Mouse (Mus musculus): ENCODE results near the gene Mrnip.

Gene Mrnip

DNA sequence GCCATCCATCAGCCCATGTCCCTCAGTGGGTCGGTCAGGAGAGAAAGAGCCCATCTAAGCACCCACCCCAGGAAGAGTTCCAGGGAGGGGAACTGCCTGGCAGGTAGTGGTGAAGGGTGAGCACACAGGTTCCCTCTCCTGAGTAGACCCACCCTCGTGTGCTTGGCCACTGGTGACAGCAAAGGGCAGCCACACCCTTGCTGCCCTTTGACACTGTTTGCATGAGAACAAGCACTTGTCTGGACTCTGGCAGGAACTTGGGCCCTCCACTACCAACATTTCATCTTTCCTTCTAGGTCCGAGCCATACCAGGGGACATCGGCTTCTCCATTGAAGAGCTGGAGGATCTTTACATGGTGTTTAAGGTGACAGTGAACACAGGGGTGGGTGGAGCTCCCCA is 14.9 kb upstream of the Mrnip start:
- DNase-seq (ENCODE audit: low spot score in 2 of 2): no peak

DNA sequence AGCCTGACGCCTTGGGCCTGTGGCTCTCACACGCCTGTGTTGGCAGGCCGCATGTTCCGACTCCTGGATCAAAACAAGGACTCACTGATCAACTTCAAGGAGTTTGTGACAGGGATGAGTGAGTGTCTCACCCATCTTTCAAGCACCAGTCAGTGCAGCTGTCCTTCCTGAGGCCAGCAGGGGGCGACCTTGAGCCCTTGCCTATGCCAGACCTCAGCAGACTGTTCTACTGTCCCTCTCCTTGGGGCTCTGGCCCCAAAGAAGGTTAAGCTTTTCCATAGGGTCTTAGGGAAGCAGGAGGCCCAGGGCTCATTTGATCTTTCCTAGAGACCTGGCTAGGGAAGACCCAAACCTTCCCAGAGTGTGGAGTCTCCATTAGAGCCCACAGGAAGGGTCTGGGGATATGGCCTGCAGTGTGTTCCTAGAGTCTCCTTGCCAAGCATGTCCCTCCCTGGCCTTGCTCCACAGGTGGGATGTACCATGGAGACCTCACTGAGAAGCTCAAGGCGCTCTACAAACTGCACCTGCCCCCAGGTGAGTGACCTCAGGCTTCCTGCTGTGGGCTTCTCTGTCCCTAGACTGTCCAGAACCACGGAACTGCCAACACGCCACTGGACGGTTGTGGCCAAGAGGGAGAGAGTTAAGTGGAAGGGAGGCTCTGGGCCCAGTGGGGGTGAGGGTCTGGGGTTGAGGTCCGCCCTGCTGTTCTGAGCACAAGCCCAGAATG is 12.5 kb upstream of the Mrnip start:
- DNase-seq (ENCODE audit: low spot score in 2 of 2): peak in 1 of 2 experiments; percentile 36

DNA sequence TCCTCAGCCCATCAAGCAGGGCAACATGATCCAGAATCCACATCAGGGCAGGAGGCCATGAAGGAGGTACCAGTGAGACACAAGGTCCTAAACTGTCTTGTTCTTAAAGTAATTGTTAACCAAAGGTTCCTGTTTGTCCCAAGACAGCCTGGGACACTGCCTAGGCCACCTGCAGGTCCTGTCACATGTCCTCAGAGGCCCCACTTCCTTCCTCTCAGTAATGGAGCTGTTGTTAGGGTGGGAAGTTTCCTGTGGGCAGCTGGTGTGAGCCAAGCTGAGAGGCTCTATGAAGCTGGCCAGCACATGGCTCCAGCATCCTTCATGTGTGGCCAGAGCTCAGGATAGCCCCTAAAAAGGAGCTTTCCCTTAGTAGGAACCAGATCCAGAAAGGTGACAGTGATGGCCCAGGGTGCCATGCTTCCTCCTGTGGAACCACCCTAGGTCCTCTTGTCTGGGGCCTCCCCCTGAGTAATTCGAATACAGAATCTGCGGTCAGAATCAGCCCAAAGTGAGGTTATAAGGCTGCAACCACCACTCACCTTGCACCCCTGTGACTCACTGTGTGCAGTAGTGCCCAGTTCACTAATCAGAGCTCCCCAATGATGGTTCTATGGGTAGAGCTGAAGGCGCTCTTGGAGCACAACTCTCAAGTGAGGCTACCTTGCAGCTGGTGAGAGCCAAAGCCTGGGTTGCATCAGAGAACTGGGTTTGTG is 11.8 kb upstream of the Mrnip start:
- DNase-seq (ENCODE audit: low spot score in 2 of 2): no peak

DNA sequence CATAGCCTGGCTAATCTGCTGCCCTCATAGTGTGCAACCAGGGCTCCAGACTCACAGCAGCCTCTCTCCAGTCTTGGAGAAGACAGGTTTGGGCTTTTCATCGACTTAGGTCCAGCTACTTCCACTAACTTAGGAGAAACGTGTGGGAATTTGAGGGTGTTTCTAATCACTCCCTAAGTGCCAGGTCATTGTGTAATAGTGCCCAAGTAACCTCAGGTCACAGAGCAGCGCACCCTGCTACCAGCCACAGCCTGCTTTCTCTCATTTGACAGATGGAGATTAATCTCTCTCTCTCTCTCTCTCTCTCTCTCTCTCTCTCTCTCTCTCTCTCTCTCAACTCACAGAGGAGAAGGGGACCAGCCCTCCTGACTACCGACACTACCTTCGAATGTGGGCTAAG is 5.9 kb upstream of the Mrnip start:
- DNase-seq (ENCODE audit: low spot score in 2 of 2): no peak

DNA sequence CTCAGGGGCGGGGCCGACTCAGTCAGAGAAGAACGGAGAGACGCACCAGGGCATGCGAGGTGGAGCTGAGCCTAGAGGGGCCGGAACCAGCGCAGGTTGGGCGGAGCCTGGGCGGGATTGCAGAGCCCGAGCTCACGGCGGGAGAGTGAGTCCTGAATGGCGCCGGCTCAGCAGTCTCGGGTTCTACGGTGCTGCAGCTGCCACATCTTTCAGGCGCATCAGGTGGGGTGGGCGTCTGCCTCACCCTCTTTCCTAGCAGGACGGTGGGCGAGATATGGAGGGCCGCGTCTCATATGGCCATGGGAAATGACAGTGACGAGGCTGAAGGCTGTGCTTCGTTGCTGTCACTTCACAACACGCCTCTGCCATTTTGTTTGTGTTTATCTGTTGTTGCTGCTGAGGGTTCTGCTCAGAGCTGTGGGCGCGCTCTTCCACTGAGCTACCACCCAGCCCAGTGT is 515 bp downstream of the Mrnip start:
- peak; percentile 95 to 96 for DNase-seq (ENCODE audit: low spot score in 2 of 2)

DNA sequence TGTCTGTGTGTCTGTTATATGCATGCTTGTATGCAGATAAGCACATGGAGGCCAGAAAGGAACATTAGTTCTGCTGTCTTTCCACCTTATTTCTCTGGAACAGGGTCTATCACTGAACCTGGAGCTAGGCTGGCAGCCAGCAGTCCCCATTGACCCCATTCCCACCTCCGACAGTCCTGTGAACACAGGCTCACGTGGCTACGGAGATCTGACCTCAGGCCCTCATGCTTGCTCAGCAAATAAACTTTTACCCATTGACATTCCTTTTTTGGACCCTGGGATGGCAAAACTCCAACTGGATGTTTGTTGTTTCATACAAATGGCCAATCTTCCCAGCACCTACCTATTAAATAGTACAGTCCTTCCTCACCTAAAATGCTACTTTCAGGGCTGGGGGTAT is 2.1 kb downstream of the Mrnip start:
- no peak for DNase-seq (ENCODE audit: low spot score in 2 of 2)

DNA sequence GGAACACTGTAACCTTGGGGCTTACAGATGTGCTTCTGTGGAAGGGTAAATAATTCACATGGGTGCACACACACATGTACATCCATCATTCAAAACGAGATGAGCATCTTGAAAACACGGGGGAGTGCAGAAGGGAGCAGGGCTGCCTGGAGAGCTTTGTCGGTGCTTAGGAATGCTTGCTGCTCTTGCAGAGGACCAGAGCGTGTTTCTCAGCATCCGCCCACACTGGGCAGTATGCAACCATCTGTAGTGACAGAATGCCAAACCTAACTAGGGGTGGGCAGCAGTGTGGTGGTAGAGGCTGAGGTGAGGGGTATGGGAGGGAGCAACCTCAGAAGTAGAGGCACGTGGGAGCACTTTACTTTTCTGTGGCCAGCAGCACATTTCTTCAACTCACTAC is 2.9 kb downstream of the Mrnip start:
- DNase-seq (ENCODE audit: low spot score in 2 of 2): no peak

DNA sequence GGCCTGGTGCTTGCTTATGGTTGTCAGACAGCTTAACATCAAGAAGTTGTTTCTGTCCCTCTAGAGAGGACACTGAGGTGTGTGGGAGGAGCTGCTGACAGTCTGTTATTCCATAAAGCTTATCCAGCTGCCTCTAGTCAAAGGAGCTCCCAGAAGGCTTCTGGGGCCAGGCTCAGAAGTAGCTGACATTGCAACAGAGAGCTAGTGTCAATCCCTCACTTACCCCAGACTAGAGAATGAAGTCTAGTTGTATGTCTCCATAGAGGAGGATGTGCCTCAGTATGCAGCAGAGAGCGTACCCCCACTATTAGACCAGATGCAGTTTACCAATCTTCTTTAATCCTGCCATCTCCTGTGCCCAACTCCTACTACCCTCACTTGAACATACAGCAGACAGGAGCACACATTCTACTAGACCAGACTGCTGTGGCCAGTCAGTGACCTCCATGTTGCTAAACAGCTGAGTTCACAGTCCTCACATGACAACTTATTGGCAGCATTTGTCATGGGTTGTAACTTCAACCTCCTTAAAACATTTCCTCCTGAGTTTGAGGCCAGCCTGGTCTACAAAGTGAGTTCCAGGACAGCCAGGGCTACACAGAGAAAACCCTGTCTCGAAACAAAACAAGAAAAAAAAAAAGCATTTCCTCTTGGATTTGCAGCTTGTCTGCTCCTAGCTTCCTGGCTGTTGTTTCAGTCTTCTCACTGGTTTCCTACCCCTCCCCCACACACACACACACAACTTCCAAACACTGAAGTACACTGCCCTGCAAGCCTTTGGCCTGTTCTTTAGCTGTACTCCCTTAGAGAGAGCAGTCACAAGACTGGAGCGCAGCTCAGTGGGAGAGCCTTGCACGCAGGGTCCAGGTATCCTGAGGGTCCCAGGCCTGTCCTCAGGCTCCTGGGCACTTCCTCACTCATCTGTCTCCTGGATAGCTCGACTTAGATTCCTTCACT is 4.6 kb downstream of the Mrnip start:
- DNase-seq (ENCODE audit: low spot score in 2 of 2): no peak

DNA sequence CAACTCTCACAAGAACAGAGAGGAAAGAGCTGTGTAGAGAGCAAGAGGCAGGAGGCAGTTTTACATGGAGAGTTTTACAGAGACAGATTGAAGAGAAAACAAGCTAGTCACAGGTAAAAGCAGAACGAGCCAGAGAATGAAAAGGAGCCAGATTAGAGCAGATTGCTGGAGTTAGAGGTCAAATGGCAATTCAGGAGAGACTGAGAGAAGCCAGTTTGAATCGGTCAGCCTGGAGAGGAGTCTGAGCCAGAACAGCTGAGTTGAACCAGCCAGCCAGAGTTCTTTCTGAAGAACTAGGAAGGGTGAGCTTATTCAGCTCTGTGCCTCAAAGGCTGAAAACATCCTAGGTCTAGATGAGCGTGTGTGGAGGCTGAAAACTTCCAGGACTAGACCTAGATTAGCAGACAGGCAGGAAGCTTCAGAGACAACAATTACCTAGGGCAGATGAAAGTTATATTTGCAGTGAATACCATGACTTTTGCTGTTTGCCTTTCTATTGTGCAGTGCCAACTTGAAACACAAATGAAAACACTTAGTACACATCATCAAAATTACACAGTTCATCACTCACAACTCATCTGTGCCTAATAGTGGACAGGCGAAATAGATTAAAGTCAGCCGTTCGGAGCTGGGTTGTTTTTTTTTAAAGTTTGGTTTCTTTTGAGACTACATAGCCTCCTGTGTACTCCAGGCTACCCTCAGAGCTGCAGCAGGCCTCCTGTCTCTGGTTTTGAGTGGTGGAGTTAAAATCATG is 6.4 kb downstream of the Mrnip start:
- DNase-seq (ENCODE audit: low spot score in 2 of 2): no peak

DNA sequence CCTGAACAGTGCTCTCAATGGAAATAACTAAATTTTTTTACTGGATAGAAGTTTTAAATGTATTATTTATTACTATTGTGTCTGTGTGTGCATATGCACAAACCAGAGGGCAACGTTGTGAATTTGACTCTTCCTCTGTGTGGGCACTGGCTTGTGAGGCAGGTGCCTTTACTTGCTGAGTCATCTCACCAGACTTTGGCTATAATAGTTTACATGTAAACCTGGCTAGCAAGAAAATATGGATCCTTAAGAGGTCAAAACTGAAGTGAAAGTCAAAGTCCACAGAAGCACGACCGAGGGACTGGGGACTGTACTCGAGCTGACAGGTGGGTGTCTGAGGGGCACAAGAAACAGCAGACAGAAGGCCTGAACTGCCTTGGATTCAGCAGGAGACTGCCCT is 8.5 kb downstream of the Mrnip start:
- no peak for DNase-seq (ENCODE audit: low spot score in 2 of 2)

DNA sequence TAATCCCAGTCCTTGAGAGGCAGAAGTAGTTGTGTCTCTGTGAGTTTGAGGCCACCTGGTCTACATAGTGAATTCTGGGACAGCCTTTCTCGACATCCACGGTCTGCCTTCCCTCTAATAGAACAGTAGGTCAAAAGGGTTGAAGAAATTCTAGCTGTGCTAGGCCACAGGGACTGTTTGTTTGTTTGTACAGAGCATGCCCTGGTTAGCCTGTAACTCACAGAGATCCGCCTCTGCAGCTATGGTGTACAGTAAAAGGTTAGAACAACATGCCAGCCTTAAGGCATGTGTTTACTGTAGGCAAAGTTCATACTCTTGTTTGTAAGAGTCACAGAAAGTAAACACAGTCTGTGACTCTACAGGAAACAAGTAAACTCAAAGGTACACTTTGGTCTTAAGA is 10.5 kb downstream of the Mrnip start:
- no peak for DNase-seq (ENCODE audit: low spot score in 2 of 2)

DNA sequence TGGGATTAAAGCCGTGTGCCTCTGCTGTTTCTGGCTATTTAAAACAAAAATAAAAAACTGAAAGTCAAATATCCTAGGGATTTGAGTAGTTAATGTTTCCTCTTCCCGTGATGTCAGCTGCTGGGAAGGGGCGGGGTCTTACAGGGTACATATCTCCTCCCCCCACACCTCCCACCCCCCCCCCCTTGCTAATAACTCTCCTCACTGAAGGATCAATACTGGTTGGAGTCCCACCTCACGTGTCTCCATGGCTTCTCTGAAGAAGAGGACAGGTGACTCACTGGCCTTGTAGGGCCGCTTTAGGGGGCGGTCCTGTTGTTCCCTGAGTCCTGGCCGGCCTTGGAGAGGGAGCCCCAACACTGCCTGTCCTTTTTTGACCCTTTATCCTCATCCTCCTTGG is 14.4 kb downstream of the Mrnip start:
- DNase-seq (ENCODE audit: low spot score in 2 of 2): no peak

DNA sequence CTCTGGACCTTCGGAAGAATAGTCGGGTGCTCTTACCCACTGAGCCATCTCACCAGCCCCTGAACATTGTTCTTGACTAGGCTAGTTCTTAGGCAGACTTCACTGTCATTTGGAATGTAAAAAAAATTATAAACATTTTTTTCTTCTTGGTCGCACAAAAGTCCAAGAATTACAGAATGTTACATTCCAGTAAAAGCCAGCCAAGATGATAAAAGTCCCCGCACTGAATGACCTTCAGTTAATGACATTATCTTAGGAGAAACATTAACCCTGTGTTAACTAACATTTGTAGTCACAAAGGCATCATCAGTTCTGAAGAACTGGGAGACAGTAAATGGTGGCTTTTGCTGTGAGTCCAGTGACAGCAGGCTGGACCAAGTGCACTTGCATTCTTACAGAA is 16.1 kb downstream of the Mrnip start:
- no peak for DNase-seq (ENCODE audit: low spot score in 2 of 2)

DNA sequence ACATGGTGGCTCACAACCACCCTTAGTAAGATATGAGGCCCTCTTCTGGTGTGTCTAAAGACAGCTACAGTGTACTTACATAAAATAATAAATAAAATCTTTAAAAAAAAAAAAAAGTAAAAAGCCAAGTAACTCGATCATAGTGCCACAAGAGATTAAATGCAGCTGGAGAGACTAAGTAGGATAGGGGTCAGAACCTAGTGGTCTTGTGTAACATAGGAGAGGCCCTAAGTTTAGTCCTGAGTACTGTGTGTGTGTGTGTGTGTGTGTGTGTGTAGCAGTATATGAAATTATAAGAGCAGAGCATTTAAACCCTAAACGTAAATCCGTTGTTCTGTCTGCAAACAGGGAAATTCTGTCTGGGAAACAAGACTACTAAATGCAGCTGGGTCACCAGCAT is 18.0 kb downstream of the Mrnip start:
- no peak for DNase-seq (ENCODE audit: low spot score in 2 of 2)

DNA sequence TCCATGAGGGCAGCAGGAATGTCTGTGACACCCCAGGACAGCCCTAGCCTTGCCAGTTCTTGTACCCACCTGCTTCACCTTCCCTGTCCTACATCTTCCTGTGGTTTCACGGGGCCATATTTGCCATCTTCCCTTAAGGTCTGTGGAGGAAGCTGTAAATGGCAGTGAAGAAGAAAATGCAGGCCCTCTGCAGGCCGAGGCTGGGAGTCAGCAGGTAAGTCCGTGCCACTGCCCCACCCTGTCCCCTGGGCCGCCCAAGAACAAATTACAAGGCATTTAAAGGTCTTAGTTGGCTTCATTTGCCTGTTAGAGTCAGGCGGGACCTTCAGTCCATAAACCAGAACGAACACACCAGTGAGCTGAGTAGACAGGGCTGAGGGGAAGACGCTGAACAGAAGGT is 19.8 kb downstream of the Mrnip start:
- no peak for DNase-seq (ENCODE audit: low spot score in 2 of 2)

DNA sequence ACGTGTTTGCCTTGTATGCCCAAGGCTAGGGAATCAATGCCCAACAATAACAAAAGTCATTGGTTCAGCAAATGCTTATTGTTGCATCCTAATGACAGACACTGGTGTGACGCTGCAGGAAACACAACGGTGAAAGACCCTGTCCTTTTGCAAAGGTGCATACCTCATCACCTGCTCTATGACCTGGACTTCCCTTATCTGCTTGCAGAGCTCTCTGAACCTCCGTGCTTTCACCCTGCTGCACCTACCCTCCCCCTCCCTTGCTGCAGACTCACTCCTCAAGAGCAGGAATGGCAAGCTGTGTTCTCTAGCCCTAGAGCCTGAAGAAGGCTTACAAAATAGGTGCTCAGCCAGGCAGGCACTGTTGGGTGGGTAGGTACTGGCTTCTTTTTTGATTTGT is 20.5 kb downstream of the Mrnip start:
- no peak for DNase-seq (ENCODE audit: low spot score in 2 of 2)

DNA sequence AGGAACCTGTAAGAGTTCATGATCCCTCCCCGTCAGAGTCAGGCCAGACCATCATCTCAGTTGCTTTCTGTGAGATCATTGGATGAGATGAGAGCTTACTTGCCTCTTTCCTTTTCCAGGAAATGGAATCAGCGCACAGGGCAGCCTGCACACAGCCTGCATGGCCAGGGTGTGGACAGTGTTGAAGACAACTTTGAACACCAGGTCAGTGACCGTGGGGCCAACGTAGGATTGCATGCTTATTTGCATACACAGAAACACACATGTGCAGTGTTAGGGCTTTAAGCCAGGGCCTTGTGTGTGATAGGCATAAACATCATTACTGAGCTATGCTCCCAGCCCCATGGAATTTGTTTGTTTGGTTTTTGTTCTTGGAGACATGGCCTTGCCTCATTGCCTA is 23.3 kb downstream of the Mrnip start:
- no peak for DNase-seq (ENCODE audit: low spot score in 2 of 2)

DNA sequence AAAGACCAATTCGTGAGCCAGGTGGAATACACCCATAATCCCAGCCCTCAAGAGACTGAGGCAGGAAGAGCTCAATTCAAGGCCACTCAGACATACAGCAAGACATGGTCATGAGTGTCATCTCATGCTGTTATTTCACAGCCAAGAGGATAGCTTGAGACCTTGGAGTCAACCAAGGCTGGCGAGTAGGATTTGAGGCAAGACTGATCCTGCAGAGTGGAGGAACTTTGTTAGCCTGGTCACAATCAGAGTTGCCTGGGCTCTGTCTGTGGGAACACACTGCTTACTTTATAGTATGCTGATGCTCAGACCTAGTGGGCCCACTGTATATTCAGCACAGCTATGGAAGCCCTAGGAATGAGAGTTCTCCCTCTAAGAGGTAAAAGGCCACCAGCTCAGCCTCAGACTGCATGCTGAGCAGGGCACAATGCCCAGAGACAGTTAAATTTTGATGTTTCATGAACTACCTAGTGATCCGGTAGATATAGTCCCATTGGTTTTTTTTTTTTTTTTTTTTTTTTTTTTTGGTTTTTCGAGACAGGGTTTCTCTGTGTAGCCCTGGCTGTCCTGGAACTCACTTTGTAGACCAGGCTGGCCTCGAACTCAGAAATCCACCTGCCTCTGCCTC is 24.1 kb downstream of the Mrnip start:
- no peak for DNase-seq (ENCODE audit: low spot score in 2 of 2)

DNA sequence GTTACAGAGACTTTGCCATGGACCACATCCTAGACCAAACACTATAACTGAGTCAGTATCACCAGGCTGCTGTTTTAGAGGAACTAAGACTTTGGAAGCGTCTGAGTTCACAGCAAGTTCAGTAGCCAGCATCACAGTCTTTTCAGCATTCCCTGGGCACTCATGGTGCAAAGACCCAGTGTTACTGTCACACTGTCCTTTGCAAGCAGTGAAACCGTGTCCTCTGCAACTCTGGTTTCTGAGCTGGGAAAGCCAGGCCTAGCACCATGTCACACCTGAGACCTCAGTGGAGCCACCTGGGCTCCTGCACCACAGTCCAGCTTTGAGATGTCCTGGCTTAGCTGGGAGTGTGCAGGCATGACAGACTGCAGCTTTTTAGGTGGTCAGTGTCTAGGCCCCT is 24.7 kb downstream of the Mrnip start:
- DNase-seq (ENCODE audit: low spot score in 2 of 2): no peak

DNA sequence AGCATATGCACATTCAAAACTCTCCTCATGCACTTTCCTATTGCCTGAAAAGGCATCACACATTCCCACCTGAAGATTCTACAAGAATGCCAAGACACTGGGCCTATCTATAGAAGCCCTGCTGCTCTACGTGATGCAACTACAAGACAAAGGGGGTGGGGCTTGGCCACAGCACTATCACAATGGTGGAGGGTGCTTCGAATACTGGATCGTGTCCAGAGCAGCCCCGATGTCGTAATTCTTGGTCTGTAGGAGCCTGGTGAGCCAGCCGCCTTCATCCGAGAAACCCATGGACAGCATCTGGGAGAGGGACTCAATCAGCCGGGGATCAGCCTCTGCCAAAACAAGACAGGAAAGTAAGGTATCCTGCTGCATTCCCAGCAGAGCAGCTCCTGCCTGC is 26.4 kb downstream of the Mrnip start:
- DNase-seq (ENCODE audit: low spot score in 2 of 2): no peak

DNA sequence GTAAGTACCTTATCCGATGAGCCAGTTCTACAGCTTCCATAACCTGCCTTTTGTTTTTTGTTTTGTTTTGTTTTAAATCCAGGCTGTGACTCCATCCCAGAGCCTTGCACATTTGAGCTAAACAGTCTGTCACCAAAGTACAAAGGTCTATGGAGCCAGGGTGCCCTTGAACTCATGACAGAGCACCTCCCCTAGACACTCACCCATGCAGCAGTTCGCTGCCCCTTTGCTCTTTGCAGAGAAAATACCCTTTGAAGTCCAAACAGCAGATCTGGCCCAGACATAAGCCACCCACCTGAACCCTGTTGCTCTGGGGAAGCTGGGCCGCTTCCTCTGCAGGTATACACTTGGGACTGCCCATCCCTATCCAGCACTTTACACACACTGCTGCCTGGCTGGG is 27.3 kb downstream of the Mrnip start:
- DNase-seq (ENCODE audit: low spot score in 2 of 2): no peak
